Mouse (Mus musculus) spleen, adult 2 months (tissue): Measurements from ENCODE around the gene Gm20388.

Source experiments
- CTCF ChIP-seq: fragments of 200-500 bp; IDR thresholded peaks from 2 replicates; pipeline ENCODE4 v1.5.1; 2011; ENCODE audit warnings: mild to moderate bottlenecking, inconsistent platforms; ENCODE audit not compliant: insufficient read depth, insufficient read length, insufficient replicate concordance; ENCODE audit errors: extremely low read depth
- POLR2A ChIP-seq: fragments of 200-500 bp; IDR thresholded peaks from 2 replicates; pipeline ENCODE4 v1.6.1; 2011; ENCODE audit warnings: low read depth, low read length, inconsistent platforms

GRCm38 (mm10) chr8:120948050-120948595, 1037.5 kb downstream of the Gm20388 start:
- TF ChIP-seq CTCF, result no peak
- TF ChIP-seq POLR2A, result no peak
